In the genomic region with DNA sequence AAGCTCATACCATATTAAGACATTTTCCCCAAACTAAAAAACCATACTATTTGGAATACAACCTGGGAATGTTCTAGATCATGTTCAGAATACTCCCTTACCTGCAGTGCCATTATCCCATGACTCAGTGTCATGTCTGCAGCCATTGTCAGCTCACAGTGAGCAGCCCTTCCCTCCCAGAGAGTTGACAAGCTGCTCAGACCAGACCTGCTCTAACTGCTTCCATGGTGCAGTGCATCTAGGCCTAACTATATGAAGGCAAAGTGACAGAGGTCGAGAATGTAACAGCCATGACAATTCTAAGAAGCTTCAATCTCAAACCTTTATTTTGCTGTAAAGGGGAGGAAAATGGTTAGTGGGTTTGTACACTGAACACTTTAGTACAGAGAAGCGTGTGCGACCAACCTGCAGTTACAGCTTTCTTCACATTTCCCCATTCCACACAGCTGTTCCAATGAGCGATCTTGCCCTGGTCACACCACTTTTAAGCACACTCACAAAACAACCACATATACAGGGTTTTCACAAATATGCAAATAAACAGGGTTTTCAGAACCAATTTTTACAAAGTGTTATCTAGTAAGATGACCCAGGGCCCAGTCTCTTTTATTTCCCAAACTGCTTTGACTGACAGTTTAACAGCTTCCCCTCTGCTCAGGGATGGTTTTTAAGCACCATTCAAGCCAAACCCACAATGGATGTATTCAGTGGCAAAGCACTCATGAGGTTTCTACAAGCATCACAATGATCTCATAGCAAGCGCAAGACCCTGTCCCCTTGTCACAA, we compare ENCODE assay signal across 8 mouse cellular contexts. TPM values are rescaled to one million over a fixed set of nuclear protein-coding genes. Genes with fewer than 3 reads are reported as not detected.
DNase-seq lines count a peak whose midpoint lies in the region; ATAC-seq and TF ChIP-seq lines count a peak whose summit lies in the region.

No protein-coding gene starts in this region.

- H3K27ac ChIP-seq in heart, embryonic 11.5 days (ENCODE audit: low read depth, low read length): peak overlapping the region; percentile 69
- H3K27ac ChIP-seq in ES-Bruce4 (ENCODE audit: insufficient read depth, low read length): peak overlapping the region; percentile 96
- peak overlapping the region; percentile 99 for H3K27ac ChIP-seq in embryonic facial prominence, embryonic 15.5 days (replicated peaks)
- peak overlapping the region; percentile 2; the same call in 1 of the 2 replicates for H3K27ac ChIP-seq in limb, embryonic 12.5 days
- H3K27ac ChIP-seq in stomach, postnatal 0 days (replicated peaks): peak overlapping the region; percentile 100

- peak overlapping the region; percentile 46; the same call in 1 of the 2 replicates for H3K9ac ChIP-seq in heart, embryonic 11.5 days (ENCODE audit: low read depth, low read length)
- H3K9ac ChIP-seq in ES-Bruce4 (ENCODE audit: low read depth, poor library complexity, severe bottlenecking): peak overlapping the region; percentile 91
- no peak overlapping the region for H3K9ac ChIP-seq in embryonic facial prominence, embryonic 15.5 days
- no peak overlapping the region for H3K9ac ChIP-seq in limb, embryonic 12.5 days (replicated peaks)
- peak overlapping the region; percentile 90 for H3K9ac ChIP-seq in stomach, postnatal 0 days (ENCODE audit: low read length)

- no peak for TF ChIP-seq POLR2A in ES-Bruce4 (IDR thresholded peaks at IDR 0.05; ENCODE audit: insufficient read depth, low read length)

- H3K4me1 ChIP-seq in heart, embryonic 11.5 days (ENCODE audit: control insufficient read depth, insufficient read depth, low read length): peaks cover 52% of the 10 kb centered on the region
- no peaks in the 10 kb centered on the region for H3K4me1 ChIP-seq in ES-Bruce4 (ENCODE audit: control insufficient read depth, insufficient read depth, low read length)
- H3K4me1 ChIP-seq in embryonic facial prominence, embryonic 15.5 days: peaks cover 73% of the 10 kb centered on the region
- peaks cover 55% of the 10 kb centered on the region for H3K4me1 ChIP-seq in limb, embryonic 12.5 days (replicated peaks)
- H3K4me1 ChIP-seq in stomach, postnatal 0 days (replicated peaks; ENCODE audit: control insufficient read depth, insufficient read depth): no peaks in the 10 kb centered on the region; the same call in 1 of the 2 replicates

- H3K4me2 ChIP-seq in heart, embryonic 11.5 days: peak overlapping the region; percentile 63
- H3K4me2 ChIP-seq in embryonic facial prominence, embryonic 15.5 days (replicated peaks): peak overlapping the region; percentile 63
- peak overlapping the region; percentile 69; the same call in 1 of the 2 replicates for H3K4me2 ChIP-seq in limb, embryonic 12.5 days
- peak overlapping the region; percentile 79 for H3K4me2 ChIP-seq in stomach, postnatal 0 days (replicated peaks; ENCODE audit: low read depth)

- no peak for ATAC-seq in heart, embryonic 11.5 days (replicated peaks; ENCODE audit: insufficient number of reproducible peaks, low FRiP score, low TSS enrichment)
- ATAC-seq in embryonic facial prominence, embryonic 15.5 days (ENCODE audit: insufficient number of reproducible peaks, low FRiP score, low TSS enrichment, low read depth): no peak
- ATAC-seq in limb, embryonic 12.5 days (ENCODE audit: insufficient number of reproducible peaks, insufficient read depth, low FRiP score, low TSS enrichment, low read depth): no peak
- no peak for ATAC-seq in stomach, postnatal 0 days (ENCODE audit: low FRiP score, low TSS enrichment)
- ATAC-seq in inflammation-experienced regulatory T-cells, adult 6 months: no peak

- WGBS in heart, embryonic 11.5 days (ENCODE audit: insufficient replicate concordance): 76% methylated on average over 5 of the region's 5 CpGs
- 63% methylated on average over 5 of the region's 5 CpGs for WGBS in embryonic facial prominence, embryonic 15.5 days
- WGBS in limb, embryonic 12.5 days: 79% methylated on average over 5 of the region's 5 CpGs
- 53% methylated on average over 5 of the region's 5 CpGs for WGBS in stomach, postnatal 0 days

- H3K4me3 ChIP-seq in heart, embryonic 11.5 days (ENCODE audit: low read depth, low read length): no peak overlapping the region
- peak overlapping the region; percentile 3 for H3K4me3 ChIP-seq in ES-Bruce4 (ENCODE audit: low read depth, low read length)
- H3K4me3 ChIP-seq in embryonic facial prominence, embryonic 15.5 days (replicated peaks): peak overlapping the region; percentile 45
- no peak overlapping the region for H3K4me3 ChIP-seq in limb, embryonic 12.5 days (replicated peaks)
- H3K4me3 ChIP-seq in stomach, postnatal 0 days (ENCODE audit: low read depth, low read length): peak overlapping the region; percentile 54

- TF ChIP-seq CTCF in ES-Bruce4 (IDR thresholded peaks at IDR 0.05; ENCODE audit: low read depth, low read length): no peak
- TF ChIP-seq CTCF in stomach, postnatal 0 days (IDR thresholded peaks at IDR 0.05; ENCODE audit: low read depth): no peak

- no peaks in the 10 kb centered on the region for H3K27me3 ChIP-seq in heart, embryonic 11.5 days (ENCODE audit: control insufficient read depth, insufficient read depth, low read length)
- H3K27me3 ChIP-seq in ES-Bruce4 (ENCODE audit: control insufficient read depth, insufficient read depth, low read length, poor library complexity, severe bottlenecking): no peaks in the 10 kb centered on the region
- no peaks in the 10 kb centered on the region for H3K27me3 ChIP-seq in embryonic facial prominence, embryonic 15.5 days
- H3K27me3 ChIP-seq in limb, embryonic 12.5 days: no peaks in the 10 kb centered on the region
- no peaks in the 10 kb centered on the region for H3K27me3 ChIP-seq in stomach, postnatal 0 days (ENCODE audit: control insufficient read depth, insufficient read depth, low read length)

- TF ChIP-seq EP300 in ES-Bruce4 (IDR thresholded peaks at IDR 0.05; ENCODE audit: insufficient read depth, low read depth, low read length): no peak
- TF ChIP-seq EP300 in stomach, postnatal 0 days (optimal IDR thresholded peaks at IDR 0.05): no peak

- H3K9me3 ChIP-seq in heart, embryonic 11.5 days (replicated peaks; ENCODE audit: control insufficient read depth, low read length): no peaks in the 10 kb centered on the region
- no peaks in the 10 kb centered on the region; the same call in 1 of the 2 replicates for H3K9me3 ChIP-seq in ES-Bruce4 (replicated peaks; ENCODE audit: control insufficient read depth, insufficient read depth, low read length, poor library complexity, severe bottlenecking)
- no peaks in the 10 kb centered on the region for H3K9me3 ChIP-seq in embryonic facial prominence, embryonic 15.5 days (replicated peaks)
- H3K9me3 ChIP-seq in limb, embryonic 12.5 days: no peaks in the 10 kb centered on the region
- no peaks in the 10 kb centered on the region for H3K9me3 ChIP-seq in stomach, postnatal 0 days (ENCODE audit: control insufficient read depth, low read length)

- H3K36me3 ChIP-seq in heart, embryonic 11.5 days (ENCODE audit: control insufficient read depth, insufficient read depth, low read length): no peaks in the 10 kb centered on the region
- H3K36me3 ChIP-seq in ES-Bruce4 (ENCODE audit: control insufficient read depth, insufficient read depth, low read length, poor library complexity, severe bottlenecking): no peaks in the 10 kb centered on the region
- no peaks in the 10 kb centered on the region for H3K36me3 ChIP-seq in embryonic facial prominence, embryonic 15.5 days
- no peaks in the 10 kb centered on the region for H3K36me3 ChIP-seq in limb, embryonic 12.5 days
- H3K36me3 ChIP-seq in stomach, postnatal 0 days (ENCODE audit: control insufficient read depth, insufficient read depth, low read length): no peaks in the 10 kb centered on the region

- no peak for DNase-seq in heart, adult 8-10 months (ENCODE audit: low spot score)
- peak; percentile 63 for DNase-seq in stomach, postnatal 0 days (ENCODE audit: low spot score)
- no peak for DNase-seq in urinary bladder, postnatal 14 days (ENCODE audit: low spot score)

RNA-seq across cellular contexts. Expression of a gene that starts 32.9 kb away (rescaled TPM):
- 15.4 and 19.3 TPM in 2 replicates for polyA plus RNA-seq in heart, embryonic 11.5 days (2014; fragmentation: Nextera tagmentation; extraction: Ambion mirVana)
- 1 to 10 TPM; 7.1 to 8.1 (median 7.5) TPM for total RNA-seq in heart, adult 8-10 months (2022)
- polyA plus RNA-seq in ES-Bruce4 (2011; ENCODE audit: insufficient read depth, insufficient read length, low read depth, missing spikeins): 26.3 and 33.1 TPM in 2 replicates
- 32.5 and 37.4 TPM in 2 replicates for polyA plus RNA-seq in embryonic facial prominence, embryonic 15.5 days (2015; fragmentation: Nextera tagmentation; extraction: Ambion mirVana)
- 37.2 and 41.4 TPM in 2 replicates for polyA plus RNA-seq in limb, embryonic 12.5 days (2016; fragmentation: Nextera tagmentation; extraction: Ambion mirVana)
- 13.8 and 18.8 TPM in 2 replicates for polyA plus RNA-seq in stomach, postnatal 0 days (2015; fragmentation: Nextera tagmentation; extraction: Ambion mirVana)
- polyA plus RNA-seq in inflammation-experienced regulatory T-cells, adult 6 months (2017; shearing (Covaris generic)): 10 to 100 TPM; 57.3 to 71.3 (median 60.1) TPM

RNA-seq across cellular contexts. Expression of a gene that starts 35.4 kb away (rescaled TPM):
- polyA plus RNA-seq in heart, embryonic 11.5 days (2014; fragmentation: Nextera tagmentation; extraction: Ambion mirVana): 2.1 and 2.3 TPM in 2 replicates
- total RNA-seq in heart, adult 8-10 months (2022): 1 to 10 TPM; 2.4 to 3.8 (median 2.8) TPM
- 0.46 and 0.48 TPM in 2 replicates for polyA plus RNA-seq in ES-Bruce4 (2011; ENCODE audit: insufficient read depth, insufficient read length, low read depth, missing spikeins)
- 5.9 and 7.5 TPM in 2 replicates for polyA plus RNA-seq in embryonic facial prominence, embryonic 15.5 days (2015; fragmentation: Nextera tagmentation; extraction: Ambion mirVana)
- 1.2 and 2.1 TPM in 2 replicates for polyA plus RNA-seq in limb, embryonic 12.5 days (2016; fragmentation: Nextera tagmentation; extraction: Ambion mirVana)
- polyA plus RNA-seq in stomach, postnatal 0 days (2015; fragmentation: Nextera tagmentation; extraction: Ambion mirVana): 2.9 and 3.2 TPM in 2 replicates
- 10 to 100 TPM; 48.8 to 54.8 (median 54.1) TPM for polyA plus RNA-seq in inflammation-experienced regulatory T-cells, adult 6 months (2017; shearing (Covaris generic))

RNA-seq across cellular contexts. Expression of a gene that starts 51.8 kb away (rescaled TPM):
- polyA plus RNA-seq in heart, embryonic 11.5 days (2014; fragmentation: Nextera tagmentation; extraction: Ambion mirVana): 1.5 and 2.6 TPM in 2 replicates
- under 1 TPM; 0.23 to 0.50 (median 0.34) TPM for total RNA-seq in heart, adult 8-10 months (2022)
- 1.9 and 3.6 TPM in 2 replicates for polyA plus RNA-seq in ES-Bruce4 (2011; ENCODE audit: insufficient read depth, insufficient read length, low read depth, missing spikeins)
- polyA plus RNA-seq in embryonic facial prominence, embryonic 15.5 days (2015; fragmentation: Nextera tagmentation; extraction: Ambion mirVana): 3.4 and 3.6 TPM in 2 replicates
- 5.5 and 6.6 TPM in 2 replicates for polyA plus RNA-seq in limb, embryonic 12.5 days (2016; fragmentation: Nextera tagmentation; extraction: Ambion mirVana)
- 0.77 and 1.0 TPM in 2 replicates for polyA plus RNA-seq in stomach, postnatal 0 days (2015; fragmentation: Nextera tagmentation; extraction: Ambion mirVana)
- polyA plus RNA-seq in inflammation-experienced regulatory T-cells, adult 6 months (2017; shearing (Covaris generic)): 1 to 10 TPM in 1 of 3 experiments, under 1 TPM in 2; 0.36 to 1.1 (median 0.66) TPM

Comparison
In these comparisons a context has a peak if more than half of its experiments do, and no peak if none do; other contexts are left out.
1. H3K27ac ChIP-seq: peak in every context shown above with its lines; median percentile 100 in stomach, postnatal 0 days; 99 in embryonic facial prominence, embryonic 15.5 days; 96 in ES-Bruce4; 69 in heart, embryonic 11.5 days; 2 in limb, embryonic 12.5 days.
2. H3K4me3 ChIP-seq: peak in ES-Bruce4 (single experiment), embryonic facial prominence, embryonic 15.5 days (single experiment) and stomach, postnatal 0 days (single experiment); none in heart, embryonic 11.5 days (single experiment) and limb, embryonic 12.5 days (single experiment).
3. H3K9ac ChIP-seq: peak in heart, embryonic 11.5 days (single experiment), ES-Bruce4 (single experiment) and stomach, postnatal 0 days (single experiment); none in embryonic facial prominence, embryonic 15.5 days (single experiment) and limb, embryonic 12.5 days (single experiment).
4. Peak in every context shown above with its lines, with median percentiles within 50 percentile points of each other: H3K4me2 ChIP-seq.